Mouse (Mus musculus) adrenal gland, postnatal 0 days (tissue): ENCODE measurements around the gene Mrpl3. TPM values are rescaled to one million over a fixed set of nuclear protein-coding genes. Genes with fewer than 3 reads are reported as not detected.

Source experiments
- polyA plus RNA-seq: library from polyadenylated mRNA; unstranded; fragments of >200 nt; fragmentation: Nextera tagmentation; extraction: Ambion mirVana; gene quantifications from 2 replicates; pipeline ENCODE4 v1.2.1, GENCODE M21; 2015

The Mrpl3 gene
- polyA plus RNA-seq: 76.8 and 87.5 TPM in 2 replicates

DNA sequence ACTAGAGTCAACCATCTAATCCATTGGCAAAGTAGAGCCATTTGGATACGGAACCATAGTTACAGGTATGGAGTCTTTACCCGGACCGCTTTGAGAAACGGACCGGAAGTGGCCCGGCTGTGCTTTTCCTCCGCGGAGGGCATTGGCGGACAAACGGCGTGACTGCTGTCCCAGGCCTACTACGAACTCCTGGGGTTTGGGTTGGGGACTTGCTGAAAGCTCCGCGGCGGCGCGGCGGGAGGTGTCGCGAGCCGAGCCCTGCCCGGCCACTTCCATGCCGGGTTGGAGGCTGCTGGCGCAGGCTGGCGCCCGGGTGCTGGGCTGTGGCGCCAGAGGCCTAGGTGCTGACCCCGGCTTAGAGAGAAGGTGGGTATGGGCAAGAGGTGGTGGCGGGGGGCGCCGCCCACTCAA, at the start of gene Mrpl3:
Gene Mrpl3, plus strand, starts transcription at position 93 of the 411 bp plus-strand sequence.

Other genes starting within 250 kb of the Mrpl3 start
- gene Nudt16, start 78.6 kb downstream of the Mrpl3 start, polyA plus RNA-seq: 23.2 and 27.5 TPM in 2 replicates
- not detected in 2 replicates for gene 1700080E11Rik, start 91.9 kb downstream of the Mrpl3 start, polyA plus RNA-seq